Mouse (Mus musculus) liver, embryonic 15.5 days (tissue): ENCODE measurements at regions not wholly inside any gene's neighbourhood (a gene's known extent, or its start where the extent isn't known, plus 50 kb on each side); places are given as distances from the start of the nearest gene placed in this dataset.

ENCODE experiments used
- ATAC-seq: fragments of 200-750 bp; cut with Nextera tagmentation; 2 replicates; pipeline ENCODE4 v1.8.0; 2017; ENCODE audit warnings: moderate number of reproducible peaks, mild to moderate bottlenecking, moderate library complexity; ENCODE audit not compliant: insufficient read depth
- H3K27ac ChIP-seq: fragments of 300-500 bp; sonication (generic); replicated peaks from 2 replicates; pipeline ENCODE4 v1.5.1; 2015; ENCODE audit warnings: mild to moderate bottlenecking, inconsistent platforms
- H3K27me3 ChIP-seq: fragments of 300-500 bp; sonication (generic); 2 replicates; pipeline ENCODE4 v1.6.1; 2015; ENCODE audit warnings: mild to moderate bottlenecking, inconsistent platforms
- H3K36me3 ChIP-seq: fragments of 300-500 bp; sonication (generic); replicated peaks from 2 replicates; pipeline ENCODE4 v1.6.1; 2015; ENCODE audit warnings: moderate library complexity, mild to moderate bottlenecking, inconsistent platforms
- H3K4me1 ChIP-seq: fragments of 300-500 bp; sonication (generic); replicated peaks from 2 replicates; pipeline ENCODE4 v1.6.1; 2015; ENCODE audit warnings: inconsistent platforms
- H3K4me2 ChIP-seq: fragments of 300-500 bp; sonication (generic); 2 replicates; pipeline ENCODE4 v1.6.1; 2015; ENCODE audit warnings: moderate library complexity, mild to moderate bottlenecking, inconsistent platforms
- H3K4me3 ChIP-seq: fragments of 300-500 bp; sonication (generic); replicated peaks from 2 replicates; pipeline ENCODE4 v1.5.1; 2015; ENCODE audit warnings: mild to moderate bottlenecking, inconsistent platforms
- H3K9ac ChIP-seq: fragments of 300-500 bp; sonication (generic); 2 replicates; pipeline ENCODE4 v1.6.1; 2015; ENCODE audit warnings: moderate library complexity, mild to moderate bottlenecking, inconsistent platforms
- H3K9me3 ChIP-seq: fragments of 300-500 bp; sonication (generic); replicated peaks from 2 replicates; pipeline ENCODE4 v1.6.1; 2016; ENCODE audit warnings: inconsistent platforms
- WGBS: fragments of 180-500 bp; shearing (Covaris S2); methylation state at CpG from one replicate; pipeline ENCODE4 v1.1.7; 2015; ENCODE audit warnings: mixed read lengths; ENCODE audit not compliant: insufficient replicate concordance; 5-methylcytosine and 5-hydroxymethylcytosine counted together

GRCm38 (mm10) chr2:172648072-172648471 is 98.7 kb downstream of the Tfap2c start:
- Histone ChIP-seq H3K4me3 (no peak overlapping the region), H3K9ac (no peak overlapping the region), H3K4me2 (no peak overlapping the region), H3K36me3 (no peaks in the 10 kb centered on the region), H3K9me3 (no peaks in the 10 kb centered on the region), H3K27ac (no peak overlapping the region), H3K27me3 (0 out of 2 replicates have a peak, but pooled peaks cover 3% of the 10 kb centered on the region), H3K4me1 (no peaks in the 10 kb centered on the region)
- ATAC-seq: no peak
- 22% methylated on average over 11 of the region's 11 CpGs for WGBS

GRCm38 (mm10) chr2:172660479-172660878 is 111.1 kb downstream of the Tfap2c start:
- no peak overlapping the region for H3K4me3 ChIP-seq
- WGBS: 70% methylated on average over 10 of the region's 10 CpGs
- no peaks in the 10 kb centered on the region for H3K9me3 ChIP-seq
- no peak overlapping the region for H3K9ac ChIP-seq
- no peak overlapping the region for H3K4me2 ChIP-seq
- H3K27ac ChIP-seq: no peak overlapping the region
- no peaks in the 10 kb centered on the region for H3K36me3 ChIP-seq
- no peak for ATAC-seq
- H3K27me3 ChIP-seq: peaks cover 36% of the 10 kb centered on the region
- H3K4me1 ChIP-seq: no peaks in the 10 kb centered on the region

DNA sequence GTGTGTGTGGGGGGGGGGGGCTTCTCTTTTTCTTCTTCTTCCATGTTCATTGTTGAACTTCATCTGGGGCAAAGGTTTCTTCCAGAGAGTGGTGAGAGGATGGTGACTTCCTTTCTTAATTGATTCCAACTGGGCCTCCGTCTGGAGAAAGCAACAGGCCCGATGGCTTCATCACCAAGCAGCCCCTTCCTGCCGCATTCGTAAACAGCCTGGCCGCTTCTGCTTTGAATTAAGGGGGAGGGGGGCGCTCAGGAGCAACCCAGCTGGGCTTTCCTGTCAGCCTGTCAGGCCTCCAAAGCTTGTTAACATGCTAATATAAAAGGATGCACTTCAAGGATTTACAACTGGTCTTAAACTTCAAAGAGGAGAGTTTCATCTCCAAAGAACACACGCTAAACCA is 111.5 kb downstream of the Tfap2c start:
- Histone ChIP-seq H3K27me3 (peaks cover 36% of the 10 kb centered on the region), H3K4me1 (no peaks in the 10 kb centered on the region), H3K9me3 (no peaks in the 10 kb centered on the region), H3K9ac (no peak overlapping the region), H3K4me3 (no peak overlapping the region), H3K36me3 (no peaks in the 10 kb centered on the region), H3K4me2 (no peak overlapping the region), H3K27ac (no peak overlapping the region)
- ATAC-seq: no peak
- under 1% methylated on average over 7 of the region's 7 CpGs for WGBS

- H3K27ac ChIP-seq: no peak overlapping the region
- 5% methylated on average over 15 of the region's 15 CpGs for WGBS
- H3K27me3 ChIP-seq: peaks cover 36% of the 10 kb centered on the region
- no peaks in the 10 kb centered on the region for H3K36me3 ChIP-seq
- no peak overlapping the region for H3K9ac ChIP-seq
- no peak overlapping the region for H3K4me3 ChIP-seq
- no peaks in the 10 kb centered on the region for H3K9me3 ChIP-seq
- ATAC-seq: no peak
- no peaks in the 10 kb centered on the region for H3K4me1 ChIP-seq
- H3K4me2 ChIP-seq: no peak overlapping the region
Observed at GRCm38 (mm10) chr2:172661418-172661980, 112.1 kb downstream of the Tfap2c start.

GRCm38 (mm10) chr2:172662165-172662564 is 112.8 kb downstream of the Tfap2c start:
- H3K36me3 ChIP-seq: no peaks in the 10 kb centered on the region
- H3K4me2 ChIP-seq: no peak overlapping the region
- peaks cover 36% of the 10 kb centered on the region for H3K27me3 ChIP-seq
- no peak for ATAC-seq
- no peaks in the 10 kb centered on the region for H3K4me1 ChIP-seq
- no peak overlapping the region for H3K9ac ChIP-seq
- no peaks in the 10 kb centered on the region for H3K9me3 ChIP-seq
- no peak overlapping the region for H3K4me3 ChIP-seq
- WGBS: 40% methylated on average over 11 of the region's 11 CpGs
- H3K27ac ChIP-seq: no peak overlapping the region

DNA sequence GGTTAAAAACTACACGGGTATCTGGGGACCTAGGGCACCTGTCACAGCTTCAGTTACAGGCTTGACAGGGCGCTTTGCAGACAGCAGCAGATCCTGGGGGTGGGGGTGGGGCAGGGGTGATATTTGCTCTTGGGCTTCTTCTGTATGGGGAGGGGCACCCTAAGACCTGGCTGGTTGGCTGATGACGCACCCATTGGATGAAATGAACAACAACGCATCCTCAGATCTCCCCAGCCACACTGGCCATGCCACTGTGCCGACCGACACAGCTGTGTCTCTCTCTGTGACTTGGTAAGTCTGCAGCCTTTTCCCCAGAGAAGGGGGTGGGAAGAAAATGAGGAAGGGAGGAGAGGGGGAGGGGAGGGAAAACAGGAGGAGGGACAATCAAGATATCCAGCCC is 114.3 kb downstream of the Tfap2c start:
- H3K9ac ChIP-seq: no peak overlapping the region
- H3K4me3 ChIP-seq: no peak overlapping the region
- no peaks in the 10 kb centered on the region for H3K9me3 ChIP-seq
- H3K36me3 ChIP-seq: no peaks in the 10 kb centered on the region
- no peaks in the 10 kb centered on the region for H3K4me1 ChIP-seq
- H3K4me2 ChIP-seq: no peak overlapping the region
- peaks cover 36% of the 10 kb centered on the region for H3K27me3 ChIP-seq
- H3K27ac ChIP-seq: no peak overlapping the region
- no peak for ATAC-seq
- 4% methylated on average over 6 of the region's 6 CpGs for WGBS

DNA sequence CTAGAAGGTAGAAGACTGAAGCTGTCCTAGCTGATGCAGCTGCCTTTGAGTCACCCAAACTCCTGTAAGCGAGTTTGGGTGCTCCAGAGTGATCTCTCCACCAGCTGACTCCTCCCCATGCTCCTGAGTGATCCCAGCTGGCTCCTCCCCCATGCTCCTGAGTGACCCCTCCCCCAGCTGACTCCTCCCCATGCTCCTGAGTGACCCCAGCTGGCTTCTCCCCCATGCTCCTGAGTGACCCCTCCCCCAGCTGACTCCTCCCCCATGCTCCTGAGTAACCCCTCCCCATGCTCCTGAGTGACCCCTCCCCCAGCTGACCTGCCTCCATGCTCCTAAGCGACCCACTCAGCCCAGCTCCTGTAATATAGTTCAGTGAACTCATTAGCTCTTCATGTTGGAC is 123.7 kb downstream of the Tfap2c start:
- H3K27ac ChIP-seq: no peak overlapping the region
- no peaks in the 10 kb centered on the region for H3K9me3 ChIP-seq
- H3K27me3 ChIP-seq: no peaks in the 10 kb centered on the region
- H3K36me3 ChIP-seq: no peaks in the 10 kb centered on the region
- no peak for ATAC-seq
- no peak overlapping the region for H3K4me3 ChIP-seq
- WGBS: 8% methylated on average over 2 of the region's 2 CpGs
- no peak overlapping the region for H3K9ac ChIP-seq
- no peaks in the 10 kb centered on the region for H3K4me1 ChIP-seq
- H3K4me2 ChIP-seq: no peak overlapping the region

GRCm38 (mm10) chr2:172674641-172675040 is 125.2 kb downstream of the Tfap2c start:
- Histone ChIP-seq H3K4me3 (no peak overlapping the region), H3K27ac (no peak overlapping the region), H3K4me2 (no peak overlapping the region), H3K9ac (no peak overlapping the region), H3K36me3 (no peaks in the 10 kb centered on the region), H3K27me3 (no peaks in the 10 kb centered on the region), H3K4me1 (no peaks in the 10 kb centered on the region), H3K9me3 (no peaks in the 10 kb centered on the region)
- 66% methylated on average over 8 of the region's 8 CpGs for WGBS
- ATAC-seq: no peak

- no peak overlapping the region for H3K4me3 ChIP-seq
- no peak overlapping the region for H3K9ac ChIP-seq
- no peak overlapping the region for H3K4me2 ChIP-seq
- no peaks in the 10 kb centered on the region for H3K4me1 ChIP-seq
- H3K27me3 ChIP-seq: no peaks in the 10 kb centered on the region
- H3K27ac ChIP-seq: no peak overlapping the region
- ATAC-seq: no peak
- WGBS: 48% methylated on average over 15 of the region's 15 CpGs
- no peaks in the 10 kb centered on the region for H3K9me3 ChIP-seq
- H3K36me3 ChIP-seq: no peaks in the 10 kb centered on the region
Observed at GRCm38 (mm10) chr2:172675081-172675480, 125.7 kb downstream of the Tfap2c start.

DNA sequence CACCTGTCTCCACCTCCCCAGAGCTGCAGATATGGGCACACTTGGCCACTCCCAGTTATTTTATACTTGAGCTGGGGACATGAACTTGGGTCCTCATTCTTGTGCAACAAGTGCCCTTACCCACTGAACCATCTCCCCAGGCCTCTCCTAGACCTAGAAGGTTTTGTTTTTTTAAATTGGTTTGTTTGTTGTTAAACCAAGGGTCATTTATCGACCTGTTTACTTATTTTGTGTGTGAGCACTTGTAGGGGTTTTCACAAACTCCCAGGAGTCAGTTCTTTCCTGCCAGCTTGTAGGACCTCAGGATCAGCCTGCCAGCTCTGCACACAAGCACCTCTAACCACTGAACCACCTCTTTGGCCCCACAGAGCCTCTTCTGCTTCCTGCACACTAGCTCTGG is 140.8 kb downstream of the Tfap2c start:
- Histone ChIP-seq H3K4me2 (no peak overlapping the region), H3K27me3 (no peaks in the 10 kb centered on the region), H3K4me1 (no peaks in the 10 kb centered on the region), H3K4me3 (no peak overlapping the region), H3K9ac (no peak overlapping the region), H3K36me3 (no peaks in the 10 kb centered on the region), H3K9me3 (no peaks in the 10 kb centered on the region), H3K27ac (no peak overlapping the region)
- WGBS: 57% methylated on average over 1 of the region's 1 CpGs
- no peak for ATAC-seq

DNA sequence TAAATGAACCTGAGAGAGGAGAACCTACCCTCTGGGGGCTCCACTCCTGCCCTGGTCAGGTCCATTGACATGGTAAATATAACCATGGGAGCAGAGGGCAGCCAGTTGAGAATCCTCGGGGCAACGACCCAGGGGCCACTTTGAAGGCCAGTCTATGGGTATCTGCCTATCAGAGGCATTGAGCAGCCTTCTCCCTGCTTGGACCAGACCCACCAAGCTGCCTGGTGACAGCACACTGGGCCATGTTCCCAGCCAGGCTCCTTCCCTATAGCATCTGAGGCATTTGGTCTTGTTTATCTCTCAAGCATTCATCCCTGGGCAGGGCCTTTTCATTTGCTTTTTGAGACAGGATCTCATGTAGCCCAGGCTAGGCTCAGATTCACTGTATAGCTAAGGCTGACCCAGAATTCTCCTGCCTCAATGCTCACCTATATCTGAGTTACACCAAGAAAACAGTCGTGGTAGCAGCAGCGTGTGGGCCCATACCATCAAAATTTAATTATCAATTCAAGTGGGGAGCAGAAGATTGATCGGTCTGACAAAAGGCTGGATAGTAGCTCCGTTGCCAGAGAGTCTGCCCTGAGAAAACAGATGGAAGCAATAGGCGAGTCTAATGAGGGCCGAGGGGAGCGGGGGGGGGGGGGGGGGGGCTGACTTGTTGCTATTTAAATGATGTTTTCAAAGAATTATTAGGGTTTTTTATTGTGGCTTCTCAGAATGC is 141.7 kb downstream of the Tfap2c start:
- Histone ChIP-seq H3K9ac (no peak overlapping the region), H3K9me3 (no peaks in the 10 kb centered on the region), H3K4me1 (no peaks in the 10 kb centered on the region), H3K27me3 (no peaks in the 10 kb centered on the region), H3K36me3 (no peaks in the 10 kb centered on the region), H3K4me3 (no peak overlapping the region), H3K27ac (no peak overlapping the region), H3K4me2 (no peak overlapping the region)
- WGBS: 61% methylated on average over 9 of the region's 9 CpGs
- ATAC-seq: no peak

- H3K9ac ChIP-seq: no peak overlapping the region
- H3K36me3 ChIP-seq: no peaks in the 10 kb centered on the region
- no peak overlapping the region for H3K4me3 ChIP-seq
- H3K27me3 ChIP-seq: no peaks in the 10 kb centered on the region
- ATAC-seq: no peak
- no peaks in the 10 kb centered on the region for H3K4me1 ChIP-seq
- no peaks in the 10 kb centered on the region for H3K9me3 ChIP-seq
- no peak overlapping the region for H3K27ac ChIP-seq
- 54% methylated on average over 6 of the region's 6 CpGs for WGBS
- no peak overlapping the region for H3K4me2 ChIP-seq
Observed at GRCm38 (mm10) chr2:172698961-172699360, 149.6 kb downstream of the Tfap2c start.
